Mouse (Mus musculus) neural tube, embryonic 15.5 days (tissue): ENCODE measurements around the gene Mov10l1. TPM values are rescaled to one million over a fixed set of nuclear protein-coding genes. Genes with fewer than 3 reads are reported as not detected.
A peak's percentile ranks its signal among the peaks of the same experiment; 100 is the strongest.

Experiments used
- ATAC-seq: fragments of 200-750 bp; cut with Nextera tagmentation; 2 replicates; pipeline ENCODE4 v1.8.0; 2017; ENCODE audit warnings: mild to moderate bottlenecking, moderate TSS enrichment, moderate library complexity; ENCODE audit not compliant: low FRiP score
- H3K27ac ChIP-seq: fragments of 300-500 bp; sonication (generic); replicated peaks from 2 replicates; pipeline ENCODE4 v1.5.1; 2015; ENCODE audit warnings: mild to moderate bottlenecking, inconsistent platforms
- H3K27me3 ChIP-seq: fragments of 300-500 bp; sonication (generic); replicated peaks from 2 replicates; pipeline ENCODE4 v1.6.1; 2015; ENCODE audit warnings: inconsistent platforms
- H3K36me3 ChIP-seq: fragments of 300-500 bp; sonication (generic); 2 replicates; pipeline ENCODE4 v1.6.1; 2015; ENCODE audit warnings: inconsistent platforms
- H3K4me1 ChIP-seq: fragments of 300-500 bp; sonication (generic); 2 replicates; pipeline ENCODE4 v1.6.1; 2015; ENCODE audit warnings: inconsistent platforms
- H3K4me2 ChIP-seq: fragments of 300-500 bp; sonication (generic); 2 replicates; pipeline ENCODE4 v1.6.1; 2015; ENCODE audit warnings: inconsistent platforms, mild to moderate bottlenecking, moderate library complexity
- H3K4me3 ChIP-seq: fragments of 300-500 bp; sonication (generic); replicated peaks from 2 replicates; pipeline ENCODE4 v1.5.1; 2015; ENCODE audit warnings: mild to moderate bottlenecking, inconsistent platforms
- H3K9ac ChIP-seq: fragments of 300-500 bp; sonication (generic); replicated peaks from 2 replicates; pipeline ENCODE4 v1.6.1; 2015; ENCODE audit warnings: mild to moderate bottlenecking, inconsistent platforms
- H3K9me3 ChIP-seq: fragments of 300-500 bp; sonication (generic); replicated peaks from 2 replicates; pipeline ENCODE4 v1.6.1; 2016; ENCODE audit warnings: inconsistent platforms
- WGBS: fragments of 180-500 bp; shearing (Covaris S2); methylation state at CpG from one replicate; pipeline ENCODE4 v1.1.7; 2015; ENCODE audit warnings: mixed read lengths; 5-methylcytosine and 5-hydroxymethylcytosine counted together
- polyA plus RNA-seq: library from polyadenylated mRNA; unstranded; fragments of >200 nt; fragmentation: Nextera tagmentation; extraction: Ambion mirVana; gene quantifications from 2 replicates; pipeline ENCODE4 v1.2.1, GENCODE M21; 2015

The Mov10l1 gene
- polyA plus RNA-seq, 1 experiment from 2014 or later: not detected

- Histone ChIP-seq H3K4me1 (no peaks in the 10 kb centered on the region), H3K27me3 (no peaks in the 10 kb centered on the region), H3K9ac (no peak overlapping the region), H3K4me3 (no peak overlapping the region), H3K36me3 (no peaks in the 10 kb centered on the region), H3K4me2 (no peak overlapping the region), H3K9me3 (no peaks in the 10 kb centered on the region), H3K27ac (no peak overlapping the region)
- 79% methylated on average over 7 of the region's 7 CpGs for WGBS
- no peak for ATAC-seq
Observed at GRCm38 (mm10) chr15:89020085-89020484, 37.4 kb downstream of the Mov10l1 start.

- no peak for ATAC-seq
- Histone ChIP-seq H3K4me2 (no peak overlapping the region), H3K9me3 (no peaks in the 10 kb centered on the region), H3K27me3 (no peaks in the 10 kb centered on the region), H3K4me1 (no peaks in the 10 kb centered on the region), H3K4me3 (no peak overlapping the region), H3K27ac (no peak overlapping the region), H3K9ac (no peak overlapping the region), H3K36me3 (no peaks in the 10 kb centered on the region)
- WGBS: 85% methylated on average over 7 of the region's 7 CpGs
Observed at GRCm38 (mm10) chr15:89020492-89020891, 37.8 kb downstream of the Mov10l1 start.

- no peaks in the 10 kb centered on the region for H3K9me3 ChIP-seq
- no peaks in the 10 kb centered on the region for H3K27me3 ChIP-seq
- H3K36me3 ChIP-seq: no peaks in the 10 kb centered on the region
- H3K4me2 ChIP-seq: no peak overlapping the region
- no peak overlapping the region for H3K9ac ChIP-seq
- no peak overlapping the region for H3K27ac ChIP-seq
- ATAC-seq: no peak
- 79% methylated on average over 5 of the region's 5 CpGs for WGBS
- no peaks in the 10 kb centered on the region for H3K4me1 ChIP-seq
- H3K4me3 ChIP-seq: no peak overlapping the region
Observed at GRCm38 (mm10) chr15:89044381-89044780, 61.7 kb downstream of the Mov10l1 start.

GRCm38 (mm10) chr15:89046356-89046755 is 63.6 kb downstream of the Mov10l1 start:
- H3K4me3 ChIP-seq: no peak overlapping the region
- 76% methylated on average over 4 of the region's 4 CpGs for WGBS
- no peak overlapping the region for H3K27ac ChIP-seq
- no peaks in the 10 kb centered on the region for H3K9me3 ChIP-seq
- H3K27me3 ChIP-seq: no peaks in the 10 kb centered on the region
- H3K4me2 ChIP-seq: no peak overlapping the region
- no peaks in the 10 kb centered on the region for H3K36me3 ChIP-seq
- no peak overlapping the region for H3K9ac ChIP-seq
- no peaks in the 10 kb centered on the region for H3K4me1 ChIP-seq
- no peak for ATAC-seq

- no peak overlapping the region for H3K4me2 ChIP-seq
- H3K9me3 ChIP-seq: no peaks in the 10 kb centered on the region
- no peak for ATAC-seq
Observed at GRCm38 (mm10) chr15:89054666-89055065, 72.0 kb downstream of the Mov10l1 start.

GRCm38 (mm10) chr15:89058736-89059135 is 76.0 kb downstream of the Mov10l1 start:
- Histone ChIP-seq H3K4me1 (peaks cover 26% of the 10 kb centered on the region), H3K9ac (peak overlapping the region; percentile 78; the same call in 1 of the 2 replicates), H3K27me3 (0 out of 2 replicates have a peak, but pooled peaks cover 17% of the 10 kb centered on the region), H3K4me2 (peak overlapping the region; percentile 82), H3K4me3 (peak overlapping the region; percentile 72), H3K27ac (peak overlapping the region; percentile 81; the same call in 1 of the 2 replicates), H3K36me3 (no peaks in the 10 kb centered on the region), H3K9me3 (no peaks in the 10 kb centered on the region)
- no peak for ATAC-seq
- 26% methylated on average over 6 of the region's 6 CpGs for WGBS

More at GRCm38 (mm10) chr15:89054666-89055065, 72.0 kb downstream of the Mov10l1 start:
- Histone ChIP-seq H3K36me3 (no peaks in the 10 kb centered on the region), H3K4me3 (no peak overlapping the region), H3K27me3 (0 out of 2 replicates have a peak, but pooled peaks cover 12% of the 10 kb centered on the region), H3K9ac (no peak overlapping the region), H3K27ac (no peak overlapping the region), H3K4me1 (peaks cover 9% of the 10 kb centered on the region)
- 92% methylated on average over 7 of the region's 7 CpGs for WGBS

- no peaks in the 10 kb centered on the region for H3K9me3 ChIP-seq
- H3K27me3 ChIP-seq: peaks cover 22% of the 10 kb centered on the region; the same call in 1 of the 2 replicates
- peak within 1 kb of the TSS; percentile 81 for H3K27ac ChIP-seq
- H3K9ac ChIP-seq: peak within 1 kb of the TSS; percentile 78
- H3K4me3 ChIP-seq: peak within 1 kb of the TSS; percentile 72
- WGBS: under 1% methylated on average over 46 of the region's 57 CpGs
- no peaks in the 10 kb centered on the region for H3K36me3 ChIP-seq
- peaks cover 26% of the 10 kb centered on the region for H3K4me1 ChIP-seq
- H3K4me2 ChIP-seq: peak within 1 kb of the TSS; percentile 82
- peak; percentile 65 for ATAC-seq
Observed at GRCm38 (mm10) chr15:89059161-89059931, 76.6 kb downstream of the Mov10l1 start, which contains the start of gene Panx2. Panx2 (plus strand) TSS chr15:89059734.

GRCm38 (mm10) chr15:89060032-89060681 is 77.4 kb downstream of the Mov10l1 start:
- Histone ChIP-seq H3K27ac (peak overlapping the region; percentile 81), H3K9me3 (no peaks in the 10 kb centered on the region), H3K4me3 (peak overlapping the region; percentile 72), H3K4me2 (peak overlapping the region; percentile 82), H3K4me1 (peaks cover 26% of the 10 kb centered on the region), H3K27me3 (peaks cover 20% of the 10 kb centered on the region; the same call in 1 of the 2 replicates), H3K9ac (peak overlapping the region; percentile 78), H3K36me3 (no peaks in the 10 kb centered on the region)
- ATAC-seq: peak; percentile 58
- 1% methylated on average over 46 of the region's 48 CpGs for WGBS

- Histone ChIP-seq H3K27ac (0 out of 2 replicates have a peak overlapping the region, but pooled peaks have one; percentile 81), H3K9me3 (no peaks in the 10 kb centered on the region), H3K9ac (peak overlapping the region; percentile 78), H3K4me3 (peak overlapping the region; percentile 72), H3K4me2 (peak overlapping the region; percentile 82), H3K27me3 (peaks cover 26% of the 10 kb centered on the region), H3K4me1 (peaks cover 26% of the 10 kb centered on the region), H3K36me3 (no peaks in the 10 kb centered on the region)
- ATAC-seq: peak; percentile 21
- 89% methylated on average over 12 of the region's 12 CpGs for WGBS
Observed at GRCm38 (mm10) chr15:89060811-89061460, 78.2 kb downstream of the Mov10l1 start.

- 86% methylated on average over 6 of the region's 6 CpGs for WGBS
- Histone ChIP-seq H3K4me3 (no peak overlapping the region), H3K27me3 (peaks cover 36% of the 10 kb centered on the region), H3K9ac (no peak overlapping the region), H3K27ac (no peak overlapping the region), H3K4me1 (peaks cover 26% of the 10 kb centered on the region), H3K36me3 (no peaks in the 10 kb centered on the region), H3K9me3 (no peaks in the 10 kb centered on the region), H3K4me2 (peak overlapping the region; percentile 82)
- ATAC-seq: no peak
Observed at GRCm38 (mm10) chr15:89061761-89062517, 79.2 kb downstream of the Mov10l1 start.

- H3K9me3 ChIP-seq: no peaks in the 10 kb centered on the region
- no peak overlapping the region for H3K27ac ChIP-seq
- H3K36me3 ChIP-seq: no peaks in the 10 kb centered on the region
- WGBS: 82% methylated on average over 5 of the region's 5 CpGs
- H3K4me2 ChIP-seq: no peak overlapping the region
- no peak overlapping the region for H3K9ac ChIP-seq
- H3K4me1 ChIP-seq: peaks cover 26% of the 10 kb centered on the region
- no peak overlapping the region for H3K4me3 ChIP-seq
- H3K27me3 ChIP-seq: peaks cover 38% of the 10 kb centered on the region
- no peak for ATAC-seq
Observed at GRCm38 (mm10) chr15:89062518-89062910, 79.8 kb downstream of the Mov10l1 start.
